Mouse (Mus musculus) hindbrain, embryonic 14.5 days (tissue): ENCODE results near the gene Gpatch8. TPM values are rescaled to one million over a fixed set of nuclear protein-coding genes. Genes with fewer than 3 reads are reported as not detected.

ENCODE experiments used
- ATAC-seq: fragments of 200-750 bp; cut with Nextera tagmentation; 2 replicates; pipeline ENCODE4 v1.8.0; 2017; ENCODE audit warnings: moderate number of reproducible peaks, mild to moderate bottlenecking, moderate TSS enrichment, moderate library complexity; ENCODE audit not compliant: low FRiP score
- DNase-seq: peaks from one replicate; pipeline ENCODE4 v3.0.0-alpha.2; 2015; ENCODE audit warnings: low spot score
- H3K27ac ChIP-seq: fragments of 300-500 bp; sonication (generic); 2 replicates; pipeline ENCODE4 v1.5.1; 2014; ENCODE audit warnings: mild to moderate bottlenecking, moderate library complexity
- H3K27me3 ChIP-seq: fragments of 300-500 bp; sonication (generic); 2 replicates; pipeline ENCODE4 v1.6.1; 2014; ENCODE audit warnings: mild to moderate bottlenecking, low read length, mixed read lengths; ENCODE audit not compliant: control insufficient read depth, insufficient read depth
- H3K36me3 ChIP-seq: fragments of 300-500 bp; sonication (generic); replicated peaks from 2 replicates; pipeline ENCODE4 v1.6.1; 2014; ENCODE audit not compliant: control insufficient read depth, insufficient read depth
- H3K4me1 ChIP-seq: fragments of 300-500 bp; sonication (generic); replicated peaks from 2 replicates; pipeline ENCODE4 v1.6.1; 2014; ENCODE audit warnings: antibody characterized with exemption, low read length, mixed read lengths; ENCODE audit not compliant: control insufficient read depth, insufficient read depth
- H3K4me2 ChIP-seq: fragments of 300-500 bp; sonication (generic); replicated peaks from 2 replicates; pipeline ENCODE4 v1.6.1; 2014; ENCODE audit warnings: mild to moderate bottlenecking, moderate library complexity
- H3K4me3 ChIP-seq: fragments of 300-500 bp; sonication (generic); replicated peaks from 2 replicates; pipeline ENCODE4 v1.5.1; 2014; ENCODE audit warnings: mild to moderate bottlenecking, low read length
- H3K9ac ChIP-seq: fragments of 300-500 bp; sonication (generic); 2 replicates; pipeline ENCODE4 v1.6.1; 2014
- H3K9me3 ChIP-seq: fragments of 300-500 bp; sonication (generic); 2 replicates; pipeline ENCODE4 v1.6.1; 2016; ENCODE audit warnings: low read length; ENCODE audit not compliant: control insufficient read depth
- WGBS: fragments of 180-500 bp; shearing (Covaris S2); extraction: QIAGEN DNeasy Blood & Tissue Kit; methylation state at CpG from one replicate; pipeline ENCODE4 v1.1.7; 2014; 5-methylcytosine and 5-hydroxymethylcytosine counted together
- polyA plus RNA-seq: library from polyadenylated mRNA; unstranded; fragments of >200 nt; fragmentation: Nextera tagmentation; extraction: Ambion mirVana; gene quantifications from 2 replicates; pipeline ENCODE4 v1.2.1, GENCODE M21; 2014

Gene Gpatch8
- polyA plus RNA-seq, 1 experiment from 2014 or later, result 55.3 TPM

GRCm38 (mm10) chr11:102534078-102534477, 22.1 kb downstream of the Gpatch8 start:
- H3K36me3 ChIP-seq, result peaks cover 26% of the 10 kb centered on the region
- no peaks in the 10 kb centered on the region for H3K27me3 ChIP-seq
- H3K4me1 ChIP-seq, result no peaks in the 10 kb centered on the region
- ATAC-seq (no peak), DNase-seq (no peak)
- WGBS, result 94% methylated on average over 2 of the region's 2 CpGs
- H3K4me3 ChIP-seq, result no peak overlapping the region
- no peak overlapping the region for H3K4me2 ChIP-seq
- no peak overlapping the region for H3K9ac ChIP-seq
- no peaks in the 10 kb centered on the region for H3K9me3 ChIP-seq
- no peak overlapping the region for H3K27ac ChIP-seq

GRCm38 (mm10) chr11:102531425-102531824, 24.8 kb downstream of the Gpatch8 start:
- H3K9ac ChIP-seq, result no peak overlapping the region
- no peaks in the 10 kb centered on the region for H3K9me3 ChIP-seq
- no peaks in the 10 kb centered on the region for H3K27me3 ChIP-seq
- H3K27ac ChIP-seq, result no peak overlapping the region
- WGBS, result 53% methylated on average over 5 of the region's 5 CpGs
- ATAC-seq, result no peak
- no peak overlapping the region for H3K4me2 ChIP-seq
- DNase-seq, result no peak
- H3K4me3 ChIP-seq, result no peak overlapping the region
- peaks cover 11% of the 10 kb centered on the region; the same call in 1 of the 2 replicates for H3K36me3 ChIP-seq
- H3K4me1 ChIP-seq, result no peaks in the 10 kb centered on the region

- Histone ChIP-seq H3K27me3 (no peaks in the 10 kb centered on the region), H3K9ac (no peak overlapping the region), H3K4me3 (no peak overlapping the region), H3K36me3 (peaks cover 22% of the 10 kb centered on the region; the same call in 1 of the 2 replicates), H3K4me2 (no peak overlapping the region), H3K4me1 (no peaks in the 10 kb centered on the region), H3K9me3 (no peaks in the 10 kb centered on the region), H3K27ac (no peak overlapping the region)
- DNase-seq (no peak), ATAC-seq (no peak)
- WGBS, result 90% methylated on average over 1 of the region's 1 CpGs
Observed at GRCm38 (mm10) chr11:102514793-102515424, 41.3 kb downstream of the Gpatch8 start.

- H3K4me2 ChIP-seq, result no peak overlapping the region
- WGBS, result 69% methylated on average over 6 of the region's 6 CpGs
- peaks cover 29% of the 10 kb centered on the region for H3K36me3 ChIP-seq
- H3K4me1 ChIP-seq, result no peaks in the 10 kb centered on the region
- H3K9ac ChIP-seq, result no peak overlapping the region
- H3K9me3 ChIP-seq, result no peaks in the 10 kb centered on the region
- H3K4me3 ChIP-seq, result no peak overlapping the region
- DNase-seq (no peak), ATAC-seq (no peak)
- H3K27ac ChIP-seq, result no peak overlapping the region
- no peaks in the 10 kb centered on the region for H3K27me3 ChIP-seq
Observed at GRCm38 (mm10) chr11:102510226-102510625, 46.0 kb downstream of the Gpatch8 start.

GRCm38 (mm10) chr11:102496732-102497131, 59.5 kb downstream of the Gpatch8 start:
- no peak overlapping the region for H3K4me2 ChIP-seq
- H3K4me3 ChIP-seq, result no peak overlapping the region
- no peaks in the 10 kb centered on the region for H3K9me3 ChIP-seq
- DNase-seq (no peak), ATAC-seq (no peak)
- H3K36me3 ChIP-seq, result peaks cover 58% of the 10 kb centered on the region
- H3K9ac ChIP-seq, result no peak overlapping the region
- H3K4me1 ChIP-seq, result no peaks in the 10 kb centered on the region
- H3K27ac ChIP-seq, result no peak overlapping the region
- 82% methylated on average over 2 of the region's 2 CpGs for WGBS
- H3K27me3 ChIP-seq, result no peaks in the 10 kb centered on the region

- Histone ChIP-seq H3K36me3 (peaks cover 53% of the 10 kb centered on the region), H3K9ac (no peak overlapping the region), H3K27ac (no peak overlapping the region), H3K9me3 (no peaks in the 10 kb centered on the region), H3K4me3 (no peak overlapping the region), H3K27me3 (no peaks in the 10 kb centered on the region), H3K4me1 (no peaks in the 10 kb centered on the region), H3K4me2 (no peak overlapping the region)
- 90% methylated on average over 2 of the region's 2 CpGs for WGBS
- ATAC-seq (no peak), DNase-seq (no peak)
Observed at GRCm38 (mm10) chr11:102496206-102496605, 60.0 kb downstream of the Gpatch8 start.

GRCm38 (mm10) chr11:102495742-102496141, 60.5 kb downstream of the Gpatch8 start:
- no peak for ATAC-seq
- Histone ChIP-seq H3K27me3 (no peaks in the 10 kb centered on the region), H3K36me3 (peaks cover 49% of the 10 kb centered on the region), H3K9ac (no peak overlapping the region), H3K4me2 (no peak overlapping the region), H3K9me3 (no peaks in the 10 kb centered on the region), H3K4me3 (no peak overlapping the region), H3K27ac (no peak overlapping the region), H3K4me1 (no peaks in the 10 kb centered on the region)
- DNase-seq, result no peak
- WGBS, result 98% methylated on average over 5 of the region's 5 CpGs

GRCm38 (mm10) chr11:102495114-102495513, 61.1 kb downstream of the Gpatch8 start:
- peaks cover 43% of the 10 kb centered on the region for H3K36me3 ChIP-seq
- 99% methylated on average over 6 of the region's 6 CpGs for WGBS
- no peaks in the 10 kb centered on the region for H3K9me3 ChIP-seq

GRCm38 (mm10) chr11:102494063-102494650, 62.0 kb downstream of the Gpatch8 start:
- Histone ChIP-seq H3K9ac (no peak overlapping the region), H3K9me3 (no peaks in the 10 kb centered on the region), H3K4me1 (no peaks in the 10 kb centered on the region), H3K4me2 (no peak overlapping the region), H3K4me3 (no peak overlapping the region), H3K27me3 (no peaks in the 10 kb centered on the region), H3K36me3 (peaks cover 33% of the 10 kb centered on the region), H3K27ac (no peak overlapping the region)
- ATAC-seq (no peak), DNase-seq (no peak)
- 94% methylated on average over 7 of the region's 7 CpGs for WGBS

More at GRCm38 (mm10) chr11:102495114-102495513, 61.1 kb downstream of the Gpatch8 start:
- no peak overlapping the region for H3K9ac ChIP-seq
- H3K27me3 ChIP-seq, result no peaks in the 10 kb centered on the region
- H3K4me1 ChIP-seq, result no peaks in the 10 kb centered on the region
- H3K27ac ChIP-seq, result no peak overlapping the region
- no peak overlapping the region for H3K4me2 ChIP-seq
- ATAC-seq, result no peak
- DNase-seq, result no peak
- H3K4me3 ChIP-seq, result no peak overlapping the region
